In the genomic region with DNA sequence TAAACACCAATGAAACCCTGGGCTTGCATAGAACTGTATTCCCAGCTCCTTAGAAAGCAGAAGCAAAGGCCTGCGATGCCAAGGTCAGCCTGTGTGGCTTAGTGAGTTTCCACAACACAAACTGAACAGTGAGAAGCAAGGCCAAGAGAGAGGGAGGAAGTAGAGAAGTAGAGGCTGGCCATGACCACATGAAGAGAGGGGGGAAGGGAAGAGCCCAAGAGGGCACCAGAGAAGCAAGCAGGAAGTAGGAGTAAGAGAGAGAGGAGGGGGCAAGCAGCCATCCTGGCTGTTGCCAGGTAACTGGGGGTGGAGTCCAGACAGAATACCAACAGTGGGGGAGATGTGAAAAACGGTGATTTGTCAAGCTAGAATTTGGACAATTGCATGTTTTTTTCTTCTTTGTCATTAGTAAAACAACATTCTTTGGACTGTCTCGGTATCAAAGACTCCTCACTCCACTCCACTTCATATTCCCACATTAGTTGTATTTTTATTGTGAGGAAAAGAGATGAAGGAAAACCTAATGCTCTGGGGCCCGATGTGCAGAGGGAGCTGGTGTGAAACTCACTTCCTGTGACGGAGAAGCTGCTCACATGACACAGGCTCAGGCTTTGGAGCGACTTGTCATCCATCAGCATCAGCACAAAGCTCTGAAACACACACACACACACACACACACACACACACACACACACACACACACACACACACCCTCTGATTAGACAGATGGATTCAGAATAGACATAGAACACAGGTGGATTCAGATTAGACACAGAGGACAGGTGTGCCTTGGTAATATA, we compare ENCODE assay signal across 12 mouse cellular contexts.
DNase-seq lines count a peak whose midpoint lies in the region; ATAC-seq and TF ChIP-seq lines count a peak whose summit lies in the region.
"Had no signal": no experiment of that assay in that cellular context is flagged by ENCODE, and none has a peak within 500 bp of the region (broad histone marks: within the 10 kb centered on the region; RNA-seq: fewer than 3 reads in every experiment).

No protein-coding gene starts in this region.

- TF ChIP-seq POLR2A in MEL (IDR thresholded peaks at IDR 0.05; ENCODE audit: control insufficient read depth in 1 of 2, insufficient read depth in 1 of 2, low read depth in 1 of 2, low read length in 2 of 2, poor library complexity in 1 of 2): no peak
- no peak for TF ChIP-seq POLR2A in small intestine, adult 2 months (IDR thresholded peaks at IDR 0.05; ENCODE audit: low read depth, low read length)

- no peaks in the 10 kb centered on the region for H3K27me3 ChIP-seq in heart, embryonic 13.5 days (replicated peaks)
- no peaks in the 10 kb centered on the region for H3K27me3 ChIP-seq in MEL (ENCODE audit: control insufficient read depth in 1 of 2, insufficient read depth in 2 of 2, low read length in 2 of 2)
- H3K27me3 ChIP-seq in kidney, embryonic 14.5 days (ENCODE audit: control insufficient read depth, insufficient read depth, low read length): no peaks in the 10 kb centered on the region
- no peaks in the 10 kb centered on the region for H3K27me3 ChIP-seq in small intestine, adult 2 months (ENCODE audit: control insufficient read depth, insufficient read depth, low read length)
- H3K27me3 ChIP-seq: stomach, embryonic 15.5 days had no signal

- ATAC-seq in heart, embryonic 13.5 days (ENCODE audit: extremely low read depth, insufficient number of reproducible peaks, low FRiP score, low TSS enrichment): no peak
- peak; percentile 63 for ATAC-seq in kidney, embryonic 14.5 days (ENCODE audit: low FRiP score, low TSS enrichment)

- peaks cover 77% of the 10 kb centered on the region for H3K4me1 ChIP-seq in heart, embryonic 13.5 days
- peaks cover 0 to 2% of the 10 kb centered on the region in 2 experiments; a peak in 2 of 4 replicates for H3K4me1 ChIP-seq in MEL (ENCODE audit: control insufficient read depth in 1 of 2, insufficient read depth in 2 of 2, low read length in 2 of 2)
- H3K4me1 ChIP-seq in kidney, embryonic 14.5 days (ENCODE audit: control insufficient read depth, insufficient read depth, low read length): peaks cover 21% of the 10 kb centered on the region; the same call in 1 of the 2 replicates
- H3K4me1 ChIP-seq in small intestine, adult 2 months (ENCODE audit: control insufficient read depth, insufficient read depth, insufficient read length, low read length): peaks cover 6% of the 10 kb centered on the region; the same call in 1 of the 2 replicates

- no peak for DNase-seq in heart, adult 9 months (ENCODE audit: low spot score in 2 of 2)
- DNase-seq in MEL (ENCODE audit: low read depth, low spot score): peak; percentile 15
- no peak for DNase-seq in urinary bladder, postnatal 36 days (ENCODE audit: low spot score in 2 of 2)
- no peak for DNase-seq in gastrocnemius, postnatal 25 days
- no peak for DNase-seq in gastrocnemius, postnatal 10 days
- DNase-seq: layer of hippocampus, postnatal 36 days; midbrain, embryonic 14.5 days had no signal

- H3K9ac ChIP-seq in heart, embryonic 13.5 days: no peak overlapping the region
- H3K9ac ChIP-seq in MEL (ENCODE audit: control insufficient read depth, low read depth, low read length, poor library complexity, severe bottlenecking): no peak overlapping the region
- H3K9ac ChIP-seq in kidney, embryonic 14.5 days (ENCODE audit: low read depth, low read length): no peak overlapping the region
- H3K9ac ChIP-seq: stomach, embryonic 15.5 days had no signal

- H3K27ac ChIP-seq in heart, embryonic 13.5 days (replicated peaks): peak overlapping the region; percentile 24; the same call in 1 of the 2 replicates
- H3K27ac ChIP-seq in MEL (ENCODE audit: control insufficient read depth, low read depth, low read length): no peak overlapping the region
- H3K27ac ChIP-seq in kidney, embryonic 14.5 days (ENCODE audit: low read depth, low read length): peak overlapping the region; percentile 7; the same call in 1 of the 2 replicates
- H3K27ac ChIP-seq in small intestine, adult 2 months (ENCODE audit: insufficient read depth, low read depth, low read length): peak overlapping the region; percentile 18; the same call in 1 of the 2 replicates
- H3K27ac ChIP-seq: stomach, embryonic 15.5 days had no signal

- TF ChIP-seq CTCF in MEL (IDR thresholded peaks at IDR 0.05 in 2 of 3, conservative IDR thresholded peaks at IDR 0.05 in 1 of 3; ENCODE audit: control insufficient read depth in 1 of 3, insufficient read depth in 1 of 3, low read depth in 2 of 3, low read length in 3 of 3, poor library complexity in 1 of 3, severe bottlenecking in 1 of 3): no peak
- TF ChIP-seq CTCF in small intestine, adult 2 months (IDR thresholded peaks at IDR 0.05; ENCODE audit: extremely low read depth, insufficient read length, insufficient replicate concordance, low read depth, low read length): no peak

- TF ChIP-seq EP300 in MEL (IDR thresholded peaks at IDR 0.05; ENCODE audit: low read depth in 1 of 2, low read length in 2 of 2): no peak

- 66% methylated on average over 6 of the region's 6 CpGs for WGBS in heart, embryonic 13.5 days
- WGBS in kidney, embryonic 14.5 days: 44% methylated on average over 6 of the region's 6 CpGs
- WGBS in small intestine, adult 2 months: 80% methylated on average over 6 of the region's 6 CpGs

- H3K4me2 ChIP-seq in heart, embryonic 13.5 days: no peak overlapping the region
- no peak overlapping the region for H3K4me2 ChIP-seq in kidney, embryonic 14.5 days (replicated peaks; ENCODE audit: low read depth, low read length)
- H3K4me2 ChIP-seq: stomach, embryonic 15.5 days had no signal

- TF ChIP-seq RAD21 in MEL (IDR thresholded peaks at IDR 0.05; ENCODE audit: low read depth, low read length): no peak

- H3K9me3 ChIP-seq in heart, embryonic 13.5 days: no peaks in the 10 kb centered on the region
- H3K9me3 ChIP-seq in MEL (replicated peaks; ENCODE audit: insufficient read depth, low read length): no peaks in the 10 kb centered on the region
- H3K9me3 ChIP-seq in kidney, embryonic 14.5 days (ENCODE audit: control insufficient read depth, low read length): no peaks in the 10 kb centered on the region
- H3K9me3 ChIP-seq: G1E; stomach, embryonic 15.5 days had no signal

- H3K79me2 ChIP-seq in MEL (ENCODE audit: control insufficient read depth, insufficient read depth, low read length, poor library complexity): no peaks in the 10 kb centered on the region

- no peaks in the 10 kb centered on the region for H3K36me3 ChIP-seq in heart, embryonic 13.5 days
- peaks cover 0 to 3% of the 10 kb centered on the region in 2 experiments; a peak in 2 of 4 replicates for H3K36me3 ChIP-seq in MEL (ENCODE audit: control insufficient read depth in 1 of 2, insufficient read depth in 2 of 2, low read length in 2 of 2)
- no peaks in the 10 kb centered on the region for H3K36me3 ChIP-seq in kidney, embryonic 14.5 days (ENCODE audit: control insufficient read depth, insufficient read depth, low read length)
- no peaks in the 10 kb centered on the region for H3K36me3 ChIP-seq in small intestine, adult 2 months (ENCODE audit: control insufficient read depth, insufficient read depth, low read length)
- H3K36me3 ChIP-seq: stomach, embryonic 15.5 days had no signal

- no peak overlapping the region for H3K4me3 ChIP-seq in heart, embryonic 13.5 days
- H3K4me3 ChIP-seq in MEL (ENCODE audit: control insufficient read depth in 1 of 2, insufficient read depth in 1 of 2, low read depth in 2 of 2, low read length in 2 of 2): no peak overlapping the region
- H3K4me3 ChIP-seq in kidney, embryonic 14.5 days (ENCODE audit: low read length): no peak overlapping the region
- H3K4me3 ChIP-seq in small intestine, adult 2 months (ENCODE audit: low read depth, low read length): no peak overlapping the region
- H3K4me3 ChIP-seq: stomach, embryonic 15.5 days had no signal

TF ChIP-seq in MEL, 35 proteins besides CTCF, POLR2A, EP300 and RAD21:
- no peak for TF ChIP-seq GABPA (IDR thresholded peaks at IDR 0.05; ENCODE audit: low read depth, low read length)
